Mouse (Mus musculus): ENCODE measurements at regions not wholly inside any gene's neighbourhood (a gene's known extent, or its start where the extent isn't known, plus 50 kb on each side); places are given as distances from the start of the nearest gene placed in this dataset.
A peak's percentile ranks its signal among the peaks of the same experiment; 100 is the strongest.
"Not testable (repeated sequence)": the region's sequence is repeated elsewhere in the genome, so short reads cannot be mapped to it uniquely, and the experiment has no call there.

DNA sequence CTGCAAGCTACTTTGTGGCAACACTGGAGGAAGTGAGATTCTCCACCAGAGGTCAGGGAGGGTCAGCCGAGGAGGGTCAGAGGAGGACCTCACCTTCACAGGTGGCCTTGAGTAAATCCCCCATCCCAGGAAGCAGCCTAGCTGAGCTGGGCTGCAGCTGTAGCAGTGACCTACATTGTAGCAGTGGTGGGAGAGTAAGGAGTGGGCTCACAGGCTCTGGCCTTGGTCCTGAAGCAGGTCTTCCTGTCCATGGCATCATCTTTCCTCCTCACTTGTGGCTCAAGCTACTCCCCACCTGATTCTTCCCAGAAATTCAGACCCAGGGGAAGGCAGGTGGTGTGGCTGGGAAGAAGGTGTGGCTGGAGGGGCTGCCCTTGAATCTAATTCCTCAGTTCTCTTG, 84.3 kb downstream of the 1810013L24Rik start:
- DNase-seq (ENCODE audit: low read depth, low spot score), result not testable (repeated sequence)

DNA sequence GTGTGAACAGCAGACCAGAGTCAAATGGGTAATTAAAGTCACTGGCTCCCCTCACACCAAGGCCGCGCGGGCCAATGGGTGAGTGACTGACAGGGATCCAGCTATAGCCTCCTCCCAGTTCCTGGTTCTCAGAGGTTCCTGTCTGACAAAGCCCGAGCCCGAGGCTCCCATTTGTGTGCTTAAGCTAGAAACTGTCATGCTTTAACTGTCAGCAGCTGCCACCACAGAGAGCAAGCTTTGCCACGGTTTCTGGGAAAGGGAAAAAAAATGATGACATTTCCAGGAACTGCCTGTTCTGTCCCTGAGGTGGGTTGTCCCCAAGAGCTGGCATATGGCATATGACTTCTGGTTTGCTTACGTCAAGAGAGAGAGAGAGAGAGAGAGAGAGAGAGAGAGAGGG, 86.2 kb downstream of the 1810013L24Rik start:
- DNase-seq (ENCODE audit: low read depth, low spot score), result no peak

DNA sequence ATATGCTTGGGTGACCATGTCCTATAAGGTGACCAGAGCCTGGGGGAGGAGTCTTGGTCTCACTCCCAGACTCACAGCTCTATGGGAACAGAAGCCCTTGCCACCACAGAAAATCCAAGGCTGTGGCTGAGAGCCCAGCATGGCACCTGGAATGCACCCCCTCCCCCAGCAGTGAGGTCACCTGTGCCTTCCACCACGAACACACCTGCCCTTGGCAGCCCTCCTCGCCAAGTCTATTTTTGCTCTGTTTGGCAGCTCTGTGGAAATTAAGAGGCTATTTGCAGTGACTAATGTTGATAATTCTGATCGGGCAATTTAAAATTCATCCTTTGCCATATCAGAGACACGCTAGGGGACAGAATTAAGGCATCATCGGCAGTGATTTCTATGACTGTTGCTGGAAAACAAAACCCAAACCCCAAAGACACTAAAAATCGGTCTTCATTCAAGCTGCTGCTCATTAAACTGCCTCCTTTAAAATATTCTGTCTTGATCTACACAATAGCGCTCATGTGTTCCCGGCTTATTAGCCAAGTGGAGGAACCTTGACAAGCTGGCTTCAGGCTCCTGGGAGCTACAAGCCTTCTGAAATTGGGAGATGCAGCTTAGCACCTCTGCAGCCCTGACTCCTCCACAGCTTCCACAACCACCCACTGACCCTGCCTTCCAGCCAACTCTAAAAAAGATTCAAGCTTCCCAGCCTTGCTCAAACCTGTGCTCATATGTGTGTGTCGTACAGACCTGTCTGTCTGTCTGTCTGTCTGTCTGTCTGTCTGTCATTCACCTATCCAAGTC, 89.0 kb downstream of the 1810013L24Rik start:
- no peak for DNase-seq (ENCODE audit: low read depth, low spot score)

DNA sequence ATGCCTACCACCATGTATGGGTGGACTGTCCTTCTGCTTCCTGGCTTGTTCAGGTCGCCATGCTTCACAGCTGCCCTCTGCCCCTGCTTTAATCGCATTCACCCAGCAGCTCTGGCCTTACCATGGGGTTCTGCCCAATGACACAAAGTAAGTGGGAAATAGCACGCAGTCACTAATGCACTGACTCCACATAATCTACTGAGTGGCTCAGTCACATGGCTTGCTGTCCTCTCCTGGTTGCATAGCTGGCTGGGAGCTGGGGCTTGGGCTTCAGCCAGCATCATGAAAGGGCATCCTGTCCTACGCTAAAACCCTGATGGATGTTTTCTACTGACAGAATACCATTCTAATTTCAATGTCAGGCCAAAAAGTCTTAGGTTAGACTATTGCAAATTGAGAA, 94.8 kb downstream of the 1810013L24Rik start:
- DNase-seq (ENCODE audit: low read depth, low spot score), result no peak

DNA sequence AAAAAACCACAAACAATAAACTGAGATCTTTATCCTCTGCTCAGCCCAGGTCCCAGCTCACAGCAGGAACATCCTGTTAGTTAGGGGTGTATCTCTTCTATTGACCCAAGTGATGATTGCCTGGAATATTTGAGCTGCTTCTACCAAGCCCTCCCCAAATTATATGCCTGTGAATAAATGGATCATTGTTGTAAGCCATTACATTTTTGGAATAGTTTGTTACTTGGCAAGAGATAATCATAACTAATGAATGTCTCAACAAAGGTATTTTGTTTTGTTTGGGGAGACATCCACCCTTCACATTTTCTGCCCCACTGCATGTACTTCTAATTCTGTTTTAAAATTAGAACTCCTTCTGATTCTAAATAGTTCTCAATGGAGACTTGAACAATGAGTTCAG, 102.1 kb downstream of the 1810013L24Rik start:
- DNase-seq (ENCODE audit: low read depth, low spot score), result no peak

DNA sequence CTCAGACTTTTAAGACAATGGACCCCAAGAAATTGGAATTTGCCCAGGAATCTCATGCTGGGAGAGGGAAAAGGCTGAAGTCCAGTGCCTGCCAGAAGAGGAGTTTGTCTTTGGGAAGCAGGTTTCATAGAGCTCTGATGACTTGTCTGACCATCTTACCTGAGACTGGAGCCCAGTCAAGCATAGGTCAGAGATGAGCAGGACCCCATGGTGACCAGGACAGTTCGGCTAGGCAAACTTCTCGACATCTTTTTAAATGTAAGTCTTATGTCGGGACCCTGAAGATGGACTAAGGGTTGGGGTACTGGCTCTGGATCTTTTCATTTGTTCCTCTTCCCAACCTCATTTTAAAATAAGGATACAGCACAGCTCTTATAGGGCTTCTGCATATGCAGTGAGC, 103.2 kb downstream of the 1810013L24Rik start:
- DNase-seq (ENCODE audit: low read depth, low spot score), result no peak

DNA sequence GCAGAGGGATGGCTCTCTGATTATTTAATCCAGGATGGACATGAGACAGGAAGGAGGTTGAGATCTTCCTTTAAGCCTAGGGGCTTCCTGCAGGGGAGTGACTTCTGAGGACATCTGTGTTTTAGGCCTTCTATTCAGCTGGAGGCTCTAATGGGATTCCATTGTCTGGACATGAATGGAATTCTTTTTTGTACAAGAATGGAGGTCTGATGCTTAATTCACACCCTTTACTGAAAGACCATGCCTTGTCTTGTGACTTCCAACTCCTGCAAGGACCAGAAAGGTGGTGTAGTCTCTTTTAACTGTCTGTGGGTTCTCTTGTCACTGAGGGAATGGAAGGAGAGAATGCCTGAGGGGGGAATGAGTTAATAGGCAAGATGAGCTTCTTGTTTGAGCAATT, 106.5 kb downstream of the 1810013L24Rik start:
- no peak for DNase-seq (ENCODE audit: low read depth, low spot score)

DNA sequence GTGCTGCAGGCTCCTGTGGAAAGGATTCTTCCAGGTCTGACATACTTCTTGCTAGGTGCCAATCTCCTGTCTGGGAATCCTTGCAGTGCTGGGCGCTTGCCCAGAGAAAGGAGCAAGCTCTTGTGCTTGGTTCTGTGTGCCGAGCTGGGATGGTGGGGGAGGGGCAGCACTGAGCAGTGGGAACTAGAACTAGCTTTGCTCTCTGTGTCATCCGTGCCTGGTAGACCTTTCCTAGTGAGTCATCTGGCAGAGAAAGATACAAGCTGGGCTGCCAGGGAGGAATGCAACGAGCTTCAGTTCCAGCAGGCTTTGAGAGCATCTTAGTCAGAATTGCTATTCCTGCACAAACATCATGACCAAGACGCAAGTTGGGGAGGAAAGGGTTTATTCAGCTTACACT, 108.6 kb downstream of the 1810013L24Rik start:
- no peak for DNase-seq (ENCODE audit: low read depth, low spot score)

DNA sequence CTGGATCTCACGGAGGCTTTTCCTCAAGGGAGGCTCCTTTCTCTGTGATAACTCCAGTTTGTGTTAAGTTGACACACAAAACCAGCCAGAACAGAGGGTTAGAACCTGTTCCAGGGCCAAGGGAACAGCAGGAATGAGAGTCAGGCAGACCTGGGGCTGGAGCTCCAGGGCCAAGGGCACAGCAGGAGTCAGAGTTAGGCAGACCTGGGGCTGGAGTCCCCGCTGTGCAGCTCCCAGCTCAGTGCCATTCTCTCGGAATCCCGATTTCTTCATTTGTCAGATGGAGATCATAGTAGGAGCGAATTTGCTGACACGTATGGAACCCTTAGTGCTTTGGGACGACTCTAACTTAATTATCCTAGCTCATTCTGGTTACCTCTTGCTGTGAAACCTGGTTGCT, 109.2 kb downstream of the 1810013L24Rik start:
- DNase-seq (ENCODE audit: low read depth, low spot score), result no peak

DNA sequence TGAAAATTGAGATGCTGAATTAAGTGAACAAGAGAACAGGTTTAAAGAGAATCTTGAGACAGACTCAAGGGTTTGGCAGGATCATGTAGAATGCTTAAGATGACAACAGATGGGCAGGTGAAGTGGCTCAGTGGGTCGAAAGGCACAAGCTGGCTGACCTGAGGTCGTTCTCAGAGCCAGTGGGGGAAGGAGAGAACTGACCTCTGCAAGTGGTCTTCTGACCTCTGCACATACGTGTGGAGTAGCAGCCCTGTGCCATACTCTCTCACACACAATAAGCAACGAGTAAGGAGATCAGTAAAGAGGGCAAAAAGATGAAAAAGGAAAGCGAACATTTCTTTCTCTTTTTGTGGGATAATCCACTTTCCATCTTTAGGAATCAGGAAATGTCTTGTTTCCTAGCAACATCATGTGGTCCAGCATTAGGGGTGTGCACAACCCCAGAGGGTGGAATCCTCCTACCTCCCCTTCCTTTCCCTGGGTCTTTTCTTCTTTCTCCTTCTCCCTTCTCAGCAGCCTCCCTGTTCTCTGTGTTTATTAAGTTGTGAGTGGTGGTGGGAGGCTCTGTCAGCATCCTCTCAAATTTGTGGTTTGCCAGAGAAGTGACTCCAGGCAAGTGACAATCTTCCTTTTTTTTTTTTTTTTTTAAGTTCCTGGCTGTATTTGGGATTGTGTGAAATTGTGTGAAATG, 114.7 kb downstream of the 1810013L24Rik start:
- no peak for DNase-seq (ENCODE audit: low read depth, low spot score)

DNA sequence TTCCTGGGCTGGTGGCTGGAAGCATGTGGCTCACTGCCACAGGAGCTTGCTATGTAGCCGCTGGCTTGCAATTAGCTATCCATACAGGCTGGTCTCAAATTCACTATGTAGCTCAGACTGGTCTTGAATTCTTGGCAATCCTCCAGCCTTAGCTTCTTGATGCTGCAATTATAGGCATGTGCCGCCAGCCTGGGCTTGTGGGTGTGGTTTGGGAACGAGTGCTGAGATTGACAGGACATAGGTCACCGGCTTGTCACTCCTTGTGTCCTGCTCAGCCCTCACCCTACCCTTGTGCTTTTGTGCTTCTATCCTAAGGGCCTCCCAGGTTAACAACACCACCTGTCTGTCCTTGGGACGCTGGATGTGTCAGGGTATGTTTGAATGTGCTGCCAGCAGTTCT, 117.9 kb downstream of the 1810013L24Rik start:
- no peak for DNase-seq (ENCODE audit: low read depth, low spot score)

DNA sequence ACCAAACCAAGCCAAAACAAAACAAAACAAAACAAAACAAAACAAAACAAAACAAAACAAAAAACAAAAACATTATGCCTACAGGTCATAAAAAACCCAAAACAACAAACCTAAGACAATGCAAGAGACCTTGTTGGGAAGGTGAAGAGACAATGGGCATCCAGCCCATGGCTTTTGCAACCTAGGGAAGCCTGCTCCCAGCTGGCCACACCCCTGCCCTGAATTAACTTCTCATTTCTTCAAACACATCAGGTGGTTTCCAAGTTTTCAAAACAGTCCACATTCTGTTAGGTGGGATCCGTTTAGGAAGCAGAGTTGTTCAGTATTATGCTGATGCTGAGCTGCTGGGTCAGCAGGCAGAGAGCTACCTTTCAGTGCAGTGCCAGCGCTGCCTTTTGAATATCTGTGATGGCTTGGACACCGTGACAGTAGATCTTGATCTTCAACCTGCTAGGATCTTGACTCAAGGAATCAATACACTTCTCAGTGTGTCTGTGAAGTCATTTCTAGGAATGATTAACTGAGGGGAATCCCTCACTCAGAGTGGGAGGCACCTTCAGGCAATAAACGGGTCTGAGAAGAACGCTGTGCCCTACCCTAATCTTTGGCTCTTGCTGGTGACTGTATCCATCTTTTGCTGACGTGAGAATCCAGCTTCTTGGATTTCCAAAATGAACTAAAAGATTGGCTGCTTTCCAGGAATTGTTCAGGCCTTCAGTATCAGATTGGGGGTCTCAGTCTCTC, 121.4 kb downstream of the 1810013L24Rik start:
- DNase-seq (ENCODE audit: low read depth, low spot score), result no peak

DNA sequence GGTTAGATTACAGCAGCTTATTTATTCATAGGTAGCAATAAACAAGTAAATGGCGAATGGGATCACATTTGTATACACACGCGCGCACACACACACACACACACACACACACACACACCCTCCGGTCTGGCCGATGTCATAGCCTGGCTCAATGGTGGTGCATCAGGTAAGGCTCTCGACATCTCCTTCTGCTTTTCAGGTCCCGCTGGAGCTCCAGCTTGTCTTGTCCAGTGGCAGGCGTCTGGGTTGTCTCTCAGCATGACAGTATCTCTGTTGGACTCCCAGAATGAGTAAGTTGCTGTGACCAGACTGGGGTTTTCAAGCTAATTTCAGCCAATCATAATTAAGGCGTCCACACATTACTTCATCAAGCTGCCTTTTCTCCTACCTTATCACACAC, 131.8 kb downstream of the 1810013L24Rik start:
- no peak for DNase-seq (ENCODE audit: low read depth, low spot score)

DNA sequence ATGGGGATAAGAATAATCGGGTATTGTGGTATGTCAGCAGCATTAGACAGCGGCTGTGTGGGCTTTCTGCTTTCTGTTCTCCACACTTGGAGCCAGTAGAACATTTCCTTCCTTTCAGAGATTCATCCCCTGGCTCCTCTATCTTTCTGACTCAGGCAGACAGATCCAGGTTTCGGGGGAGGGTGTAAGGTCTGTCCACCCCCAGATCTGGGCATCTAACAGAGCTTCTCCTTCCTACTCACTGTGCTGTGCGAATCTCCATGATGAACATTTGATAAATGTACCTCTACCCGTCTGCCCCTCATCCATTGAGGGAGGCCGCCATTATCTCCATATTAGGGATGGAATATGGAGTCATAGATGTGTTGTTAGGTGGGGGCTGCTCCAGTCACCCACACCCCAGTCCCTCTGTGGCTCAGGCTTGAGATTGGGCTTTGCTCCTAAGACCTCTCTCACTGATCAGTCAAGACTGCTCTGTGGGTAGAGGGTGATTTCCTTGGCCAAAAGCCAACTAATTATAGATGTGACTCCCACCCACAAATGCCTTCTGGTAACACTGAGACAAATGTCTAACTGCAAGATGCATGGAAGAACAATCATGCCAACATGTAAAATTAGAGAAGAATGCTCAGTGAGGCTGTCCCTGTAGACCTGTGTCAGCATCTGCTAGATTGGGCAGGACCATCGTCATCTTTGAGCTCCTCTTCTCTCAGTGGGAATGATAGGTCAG, 163.8 kb downstream of the 1810013L24Rik start:
- DNase-seq (ENCODE audit: low read depth, low spot score), result no peak

DNA sequence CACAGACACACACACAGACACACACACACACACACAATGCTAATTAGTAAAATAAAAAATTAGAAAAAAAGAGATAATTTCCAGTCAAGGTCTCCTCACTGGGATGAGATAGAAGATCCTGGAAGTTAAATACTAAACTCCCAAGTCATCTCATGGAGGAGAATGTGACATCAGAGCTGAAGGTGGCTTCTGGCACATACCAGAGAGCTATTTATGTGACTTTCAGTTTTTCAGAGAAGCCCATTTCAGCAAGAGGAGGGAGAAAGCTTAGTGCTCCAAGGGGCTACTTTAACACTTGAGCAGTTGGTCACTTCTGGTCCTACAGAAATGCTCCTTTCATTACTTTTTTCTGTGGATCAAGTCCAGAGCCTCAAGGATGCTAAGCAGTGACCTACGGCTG, 164.6 kb downstream of the 1810013L24Rik start:
- no peak for DNase-seq (ENCODE audit: low read depth, low spot score)

DNA sequence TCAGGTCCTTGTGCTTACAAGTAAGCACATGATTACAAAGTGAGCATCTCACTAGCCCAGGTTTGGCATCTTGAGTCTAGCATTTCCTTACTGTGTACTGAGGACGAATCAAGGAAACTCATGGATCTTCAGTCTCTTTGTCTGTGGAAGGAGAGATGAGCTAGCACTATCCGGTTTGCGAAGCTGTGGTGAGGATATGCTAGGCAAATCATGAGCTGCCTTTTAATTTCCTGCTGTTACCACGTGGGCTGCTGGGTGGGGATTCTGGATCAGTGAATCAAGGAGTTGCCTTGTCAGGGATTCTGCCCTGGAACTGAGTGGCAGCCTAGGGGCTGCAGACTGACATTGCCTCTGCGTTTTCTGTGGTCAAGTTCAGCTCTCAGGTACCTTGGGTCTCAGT, 167.3 kb downstream of the 1810013L24Rik start:
- no peak for DNase-seq (ENCODE audit: low read depth, low spot score)

DNA sequence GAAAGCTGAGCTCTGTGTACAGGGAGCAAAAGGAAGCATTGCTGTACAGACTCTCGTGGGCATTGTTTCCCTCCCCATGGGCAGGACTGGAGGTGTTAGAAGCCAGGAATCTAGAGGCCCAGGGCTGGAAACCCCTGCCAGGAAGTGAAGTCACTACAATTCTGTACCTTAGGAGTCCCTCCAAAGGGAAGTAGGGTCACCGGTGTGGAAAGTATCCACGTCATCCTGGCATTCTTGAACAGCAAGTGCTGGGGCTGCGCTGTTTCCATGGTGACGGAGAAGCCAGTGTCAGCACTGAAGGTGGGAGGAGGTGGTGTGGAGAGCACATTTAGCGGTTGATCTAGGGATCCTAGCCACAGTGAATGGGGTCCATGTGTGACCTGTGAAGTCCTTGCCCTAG, 174.1 kb downstream of the 1810013L24Rik start:
- no peak for DNase-seq (ENCODE audit: low read depth, low spot score)

DNA sequence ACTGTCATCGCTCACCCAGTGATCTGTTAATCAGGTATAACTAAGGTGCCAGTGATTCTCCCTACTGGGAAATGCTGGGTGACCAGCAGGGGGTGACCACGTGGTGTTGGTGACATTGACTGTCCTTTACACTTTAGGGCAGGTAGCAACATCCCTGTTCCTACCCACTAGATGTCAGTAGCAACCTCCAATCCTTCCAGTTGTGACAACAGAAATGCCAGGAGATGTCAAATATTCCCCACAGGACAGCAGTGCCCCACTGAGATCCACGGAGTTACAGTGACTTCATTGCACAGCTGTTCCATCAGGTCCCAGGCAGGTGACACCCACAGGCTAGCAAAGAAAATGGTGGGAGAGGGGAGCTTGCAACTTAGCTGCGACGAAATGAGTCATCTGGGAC, 176.0 kb downstream of the 1810013L24Rik start:
- DNase-seq (ENCODE audit: low read depth, low spot score), result no peak

DNA sequence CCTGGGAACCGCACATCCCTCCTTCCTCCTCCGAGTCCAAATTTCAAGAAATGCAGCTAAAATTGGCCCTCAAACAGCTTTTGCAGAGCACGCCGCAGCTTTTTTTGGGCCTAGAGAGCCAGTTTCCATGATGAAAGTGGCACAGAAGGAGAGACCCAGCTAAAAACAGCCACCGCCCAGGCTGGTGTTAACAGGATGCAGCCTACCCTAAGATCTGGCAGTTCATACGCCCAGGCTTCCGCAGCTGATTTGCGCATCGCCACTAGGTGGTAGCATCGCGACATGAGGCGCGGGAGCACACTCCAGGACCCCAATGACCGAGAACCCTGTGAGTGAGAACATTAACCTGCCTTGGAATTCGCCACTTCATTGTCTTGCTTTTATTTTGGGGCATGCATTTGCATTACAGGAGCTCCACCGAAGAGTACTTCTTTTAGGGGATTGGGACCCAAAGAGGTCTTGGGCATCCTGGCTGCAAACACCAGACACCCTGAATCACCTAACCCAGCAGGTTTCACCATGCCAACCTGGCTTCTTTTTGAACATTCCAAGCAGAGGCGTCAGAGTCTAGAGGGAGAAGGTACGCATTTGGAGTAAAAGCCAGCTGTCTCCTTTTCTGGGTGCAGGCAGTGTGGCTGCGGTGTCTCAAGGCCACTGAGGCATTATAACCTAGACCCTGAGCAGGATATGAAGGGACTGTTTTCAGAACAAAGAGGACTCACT, 179.6 kb downstream of the 1810013L24Rik start:
- peak; percentile 53 for DNase-seq (ENCODE audit: low read depth, low spot score)

DNA sequence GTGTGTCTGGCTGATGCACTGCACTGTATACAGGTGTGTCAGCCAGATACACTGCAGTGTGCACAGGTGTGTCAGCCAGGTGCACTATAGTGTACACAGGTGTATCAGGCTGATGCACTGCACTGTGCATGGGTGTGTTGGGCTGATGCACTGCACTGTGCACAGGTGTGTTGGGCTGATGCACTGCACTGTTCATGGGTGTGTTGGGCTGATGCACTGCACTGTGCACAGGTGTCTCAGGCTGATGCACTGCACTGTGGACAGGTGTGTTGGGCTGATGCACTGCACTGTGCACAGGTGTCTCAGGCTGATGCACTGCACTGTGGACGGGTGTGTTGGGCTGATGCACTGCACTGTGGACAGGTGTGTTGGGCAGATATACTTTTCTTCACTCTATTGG, 181.2 kb downstream of the 1810013L24Rik start:
- no peak for DNase-seq (ENCODE audit: low read depth, low spot score)

DNA sequence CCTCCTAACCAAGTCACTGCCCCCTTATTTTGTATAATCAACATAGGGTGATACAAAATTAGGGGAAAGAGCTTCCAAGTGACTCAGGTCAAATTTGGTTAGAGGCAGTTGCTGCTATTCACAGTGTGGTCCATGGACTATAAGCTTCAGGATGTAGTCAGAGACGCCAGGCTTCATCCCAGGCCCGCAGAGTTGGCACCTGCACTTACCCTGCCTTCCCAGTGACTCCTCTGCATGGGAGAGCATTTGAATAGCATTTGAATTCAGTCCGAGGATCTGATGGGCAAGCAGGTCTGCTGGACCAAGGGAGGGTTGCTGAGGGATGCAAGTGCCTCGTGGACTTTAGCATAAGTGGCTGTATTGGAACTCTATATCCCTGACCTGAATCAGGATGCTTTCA, 181.8 kb downstream of the 1810013L24Rik start:
- DNase-seq (ENCODE audit: low read depth, low spot score), result no peak
